Mouse (Mus musculus): ENCODE measurements around the gene Atcay.
"Not testable (repeated sequence)": the region's sequence is repeated elsewhere in the genome, so short reads cannot be mapped to it uniquely, and the experiment has no call there.

The Atcay gene

GRCm38 (mm10) chr10:81180946-81181345 lies 49.7 kb downstream of the Atcay start:
- DNase-seq (ENCODE audit: extremely low read depth, low read depth) = no peak

DNA sequence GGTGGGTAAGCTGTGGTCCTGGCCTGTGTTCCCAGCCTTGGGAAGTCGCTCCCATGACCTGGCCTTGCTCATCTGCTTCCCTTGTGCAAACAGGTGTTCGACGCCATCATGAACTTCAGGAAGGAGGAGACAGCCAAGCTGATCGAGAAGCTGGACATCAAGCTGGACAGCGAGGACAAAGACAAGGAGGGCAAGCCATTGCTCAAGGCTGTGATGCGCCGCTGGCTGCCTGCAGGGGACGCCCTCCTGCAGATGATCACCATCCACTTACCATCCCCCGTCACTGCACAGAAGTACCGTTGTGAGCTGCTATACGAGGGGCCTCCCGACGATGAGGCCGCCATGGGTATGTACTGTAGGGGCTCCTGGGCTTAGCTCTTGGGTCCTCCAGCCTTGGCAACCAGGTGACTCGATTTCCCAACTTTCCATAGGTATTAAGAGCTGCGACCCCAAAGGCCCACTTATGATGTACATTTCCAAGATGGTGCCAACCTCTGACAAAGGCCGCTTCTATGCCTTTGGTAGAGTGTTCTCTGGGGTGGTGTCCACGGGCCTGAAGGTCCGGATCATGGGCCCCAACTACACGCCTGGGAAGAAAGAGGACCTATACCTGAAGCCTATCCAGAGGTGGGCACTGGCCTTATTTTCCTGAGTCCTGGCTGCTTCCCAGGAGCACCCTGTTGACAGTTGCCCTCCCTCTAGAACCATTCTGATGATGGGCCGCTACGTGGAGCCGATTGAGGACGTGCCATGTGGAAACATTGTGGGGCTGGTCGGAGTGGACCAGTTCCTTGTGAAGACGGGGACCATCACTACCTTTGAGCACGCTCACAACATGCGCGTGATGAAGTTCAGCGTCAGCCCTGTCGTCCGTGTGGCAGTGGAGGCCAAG lies 50.9 kb downstream of the Atcay start:
- no peak for DNase-seq (ENCODE audit: extremely low read depth, low read depth)

DNA sequence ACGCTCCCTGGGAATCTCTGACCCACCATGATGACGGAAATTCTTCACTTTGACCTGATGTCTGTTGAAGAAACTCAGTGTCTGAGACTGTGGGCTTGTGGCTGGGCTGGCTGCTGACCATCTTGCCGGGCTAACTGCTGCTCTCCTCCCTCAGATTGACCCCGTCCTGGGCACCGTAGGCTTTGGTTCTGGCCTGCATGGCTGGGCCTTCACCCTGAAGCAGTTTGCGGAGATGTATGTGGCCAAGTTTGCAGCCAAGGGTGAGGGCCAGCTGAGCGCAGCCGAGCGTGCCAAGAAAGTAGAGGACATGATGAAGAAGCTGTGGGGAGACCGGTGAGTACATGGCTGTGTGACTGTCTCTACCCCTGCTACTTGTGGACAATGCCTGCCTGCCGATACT lies 51.7 kb downstream of the Atcay start:
- no peak for DNase-seq (ENCODE audit: extremely low read depth, low read depth)

GRCm38 (mm10) chr10:81177958-81178712 lies 52.5 kb downstream of the Atcay start:
- no peak for DNase-seq (ENCODE audit: extremely low read depth, low read depth)

DNA sequence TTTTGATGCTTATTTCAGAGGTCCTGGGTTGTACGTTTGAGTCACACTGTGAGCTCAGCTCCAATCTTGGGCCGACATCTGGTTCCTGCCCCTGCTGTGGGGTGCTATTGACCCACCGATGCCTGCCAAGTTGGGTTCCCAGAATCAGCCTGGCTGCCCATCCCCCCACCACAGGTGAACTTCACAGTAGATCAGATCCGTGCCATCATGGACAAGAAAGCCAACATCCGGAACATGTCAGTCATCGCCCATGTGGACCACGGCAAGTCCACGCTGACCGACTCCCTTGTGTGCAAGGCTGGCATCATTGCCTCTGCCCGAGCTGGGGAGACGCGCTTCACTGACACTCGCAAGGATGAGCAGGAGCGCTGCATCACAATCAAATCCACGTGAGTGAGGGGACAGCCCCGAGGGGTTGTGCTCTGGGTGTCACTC lies 53.1 kb downstream of the Atcay start:
- DNase-seq (ENCODE audit: extremely low read depth, low read depth) = no peak

DNA sequence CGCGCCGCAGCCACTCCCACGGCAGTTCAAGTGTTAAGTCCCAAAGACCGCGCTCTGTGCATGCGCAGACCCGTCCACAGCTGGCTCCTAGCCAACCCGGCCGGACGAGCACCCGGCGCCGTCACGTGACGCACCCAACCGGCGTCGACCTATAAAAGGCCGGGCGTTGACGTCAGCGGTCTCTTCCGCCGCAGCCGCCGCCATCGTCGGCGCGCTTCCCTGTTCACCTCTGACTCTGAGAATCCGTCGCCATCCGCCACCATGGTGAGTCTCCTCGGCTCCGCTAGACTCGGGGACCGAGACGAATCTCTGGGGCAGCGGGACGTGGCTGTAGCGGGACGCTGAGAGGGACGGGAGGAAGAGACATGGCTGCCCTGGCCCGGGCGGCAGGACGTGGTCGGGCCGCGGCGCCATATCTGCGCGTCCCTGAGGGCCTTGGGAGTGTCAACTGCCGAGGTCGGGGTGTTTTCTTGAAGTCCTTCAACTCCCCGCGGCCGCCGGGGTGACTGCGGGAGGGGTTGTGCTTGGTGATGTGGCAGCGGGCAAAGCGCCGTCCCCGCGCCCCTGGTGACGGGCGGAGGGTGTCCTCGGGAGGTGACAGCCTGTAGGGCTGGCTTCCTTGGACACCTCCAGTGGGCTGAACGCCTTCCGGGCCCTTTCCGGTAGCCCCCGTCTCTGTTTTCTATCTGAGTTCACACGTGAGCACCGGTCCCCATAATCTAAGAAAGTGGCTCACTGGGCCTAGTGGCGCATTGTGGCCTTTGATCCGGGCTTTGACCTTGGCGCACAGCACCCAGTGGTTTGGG lies 54.0 kb downstream of the Atcay start, which contains the start of gene Eef2:
Gene Eef2, plus strand, starts transcription at position 166 of the 806 bp plus-strand sequence.
- peak; percentile 79 for DNase-seq (ENCODE audit: extremely low read depth, low read depth)

GRCm38 (mm10) chr10:81175936-81176465 lies 54.6 kb downstream of the Atcay start:
- no peak for DNase-seq (ENCODE audit: extremely low read depth, low read depth)

DNA sequence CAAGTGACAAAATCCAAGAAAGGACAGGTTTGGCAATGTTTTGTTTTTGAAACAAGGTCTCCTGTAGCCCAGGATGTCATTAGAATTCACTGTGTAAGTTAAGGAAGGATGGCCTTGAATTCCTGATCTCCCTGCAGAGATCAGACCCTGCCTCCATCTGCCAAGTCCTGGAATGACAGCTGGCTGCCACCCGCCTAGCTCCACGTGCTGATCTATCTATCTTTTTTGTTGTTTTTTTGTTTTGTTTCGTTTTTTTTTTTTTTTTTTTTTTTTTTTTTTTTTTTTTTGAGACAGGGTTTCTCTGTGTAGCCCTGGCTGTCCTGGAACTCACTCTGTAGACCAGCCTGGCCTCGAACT lies 55.3 kb downstream of the Atcay start:
- not testable (repeated sequence) for DNase-seq (ENCODE audit: extremely low read depth, low read depth)

DNA sequence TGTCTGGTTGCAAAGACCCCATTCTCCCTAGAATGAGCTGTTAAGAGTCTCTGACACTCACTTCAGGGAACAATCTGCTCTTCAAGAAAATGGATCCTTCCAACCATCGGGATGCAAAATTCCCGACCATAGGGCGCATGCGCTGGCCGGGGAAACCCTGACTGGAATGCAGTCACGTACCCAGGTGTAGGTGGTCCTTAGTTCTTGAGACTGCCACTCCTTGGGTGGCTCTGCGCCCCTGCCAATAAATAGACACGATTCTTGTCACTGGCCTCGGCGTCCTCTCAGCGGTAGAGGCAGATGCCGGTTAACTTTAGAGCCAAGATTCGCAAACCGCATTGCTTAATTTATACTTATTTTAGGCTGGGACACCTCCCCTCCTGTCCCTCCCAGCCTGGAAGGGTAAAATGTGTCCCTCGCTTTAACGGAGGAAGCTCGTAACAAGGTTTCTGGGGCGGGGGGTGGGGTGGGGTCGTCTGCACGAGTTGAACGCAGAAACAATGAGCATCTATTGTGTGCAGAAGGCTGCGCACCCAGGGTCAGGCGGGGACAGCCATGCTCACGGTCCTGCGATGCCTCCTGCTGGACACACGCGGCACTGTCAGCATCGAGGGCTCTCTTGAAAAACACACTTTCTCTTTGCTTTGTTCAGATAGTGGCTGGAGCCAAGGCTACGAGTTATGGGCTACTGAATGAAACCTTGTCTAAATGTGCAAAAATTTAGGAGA lies 55.9 kb downstream of the Atcay start:
- DNase-seq (ENCODE audit: extremely low read depth, low read depth) = peak; percentile 73

- peak; percentile 78 for DNase-seq (ENCODE audit: extremely low read depth, low read depth)
Observed at GRCm38 (mm10) chr10:81173132-81173531, 57.5 kb downstream of the Atcay start.

- not testable (repeated sequence) for DNase-seq (ENCODE audit: extremely low read depth, low read depth)
Observed at GRCm38 (mm10) chr10:81169411-81169900, 61.2 kb downstream of the Atcay start.

- peak; percentile 86 for DNase-seq (ENCODE audit: extremely low read depth, low read depth)
Observed at GRCm38 (mm10) chr10:81168521-81169244, 62.0 kb downstream of the Atcay start.

DNA sequence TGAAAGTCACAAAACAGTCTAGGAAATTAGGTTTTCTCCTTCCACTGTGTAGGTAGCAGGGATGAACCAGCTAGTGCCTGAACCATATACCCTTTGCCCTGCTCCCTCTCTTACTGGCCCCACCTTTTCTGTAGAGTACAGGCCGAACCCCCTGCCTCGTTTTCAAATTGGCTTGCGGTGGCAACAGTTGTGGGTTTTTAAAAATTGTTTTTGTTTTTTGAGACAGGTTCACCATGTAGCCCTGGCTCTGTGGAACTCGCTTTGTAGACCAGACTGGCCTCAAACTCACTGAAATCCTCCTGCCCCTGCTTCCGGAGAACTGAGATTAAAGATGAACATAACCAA lies 62.6 kb downstream of the Atcay start:
- no peak for DNase-seq (ENCODE audit: extremely low read depth, low read depth)

DNA sequence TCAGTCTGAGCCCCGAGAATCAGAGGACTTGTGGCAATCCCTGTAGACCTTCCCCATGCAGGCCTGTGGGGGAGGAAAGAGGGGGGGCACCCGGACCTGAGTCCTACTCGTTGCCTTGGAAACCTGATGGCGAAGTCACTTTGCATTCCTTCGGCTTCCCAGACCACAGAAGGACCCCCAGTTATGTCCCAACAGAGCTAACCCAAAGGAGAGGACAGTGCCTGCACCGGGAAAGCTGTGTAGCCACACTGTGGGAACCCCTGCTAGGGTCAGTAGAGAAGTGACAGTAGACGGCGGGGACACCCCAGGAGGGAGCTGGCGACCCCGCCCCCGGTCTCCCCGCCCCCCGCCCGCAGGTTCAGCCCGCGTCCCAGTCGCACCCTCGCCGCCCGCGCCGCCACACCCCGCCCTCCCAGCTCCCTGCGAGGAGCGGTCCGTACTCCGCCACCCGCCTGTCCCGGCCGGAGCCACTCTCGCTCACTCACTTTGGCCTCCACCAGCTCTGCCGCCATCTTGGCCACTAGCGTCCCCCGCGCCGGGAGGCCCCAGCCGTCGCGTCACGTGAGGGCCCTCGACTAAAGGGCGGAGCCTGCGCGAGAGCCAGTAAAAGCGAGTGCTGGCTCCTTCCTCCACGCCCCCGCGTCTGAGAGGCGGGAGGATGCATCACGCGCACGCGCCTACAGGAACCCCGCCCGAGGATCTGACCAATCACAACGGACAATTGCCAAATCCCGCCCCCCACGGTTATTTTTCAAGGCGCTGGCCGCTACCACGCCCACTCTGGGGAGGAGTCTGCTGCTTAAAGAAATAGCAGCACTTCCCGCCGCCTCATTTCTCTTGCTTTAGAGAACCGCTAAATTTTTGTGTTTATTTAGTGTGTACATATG lies 63.2 kb downstream of the Atcay start, which contains the start of gene Pias4:
Gene Pias4, minus strand, starts transcription at position 724 of the 887 bp plus-strand sequence.
- DNase-seq (ENCODE audit: extremely low read depth, low read depth) = peak; percentile 92

DNA sequence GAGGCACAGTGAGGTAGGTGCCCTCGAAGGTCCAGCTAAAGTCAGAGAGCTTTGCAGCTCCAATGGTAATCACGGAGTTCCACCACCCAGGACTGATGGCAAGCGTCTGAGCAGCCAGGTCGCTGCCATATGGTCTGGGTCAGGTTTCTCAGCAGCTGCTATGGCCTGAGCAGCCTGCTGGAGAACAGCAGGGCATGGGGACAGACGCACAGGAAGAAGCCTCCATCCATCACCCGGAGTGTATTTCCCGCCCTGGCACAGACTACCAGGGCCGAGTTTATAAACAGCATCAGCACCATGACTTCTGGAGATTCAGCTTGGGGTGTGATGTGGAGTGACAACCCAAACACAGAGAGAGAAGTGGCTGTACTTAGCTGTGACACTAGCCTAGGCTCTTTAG lies 65.5 kb downstream of the Atcay start:
- no peak for DNase-seq (ENCODE audit: extremely low read depth, low read depth)

DNA sequence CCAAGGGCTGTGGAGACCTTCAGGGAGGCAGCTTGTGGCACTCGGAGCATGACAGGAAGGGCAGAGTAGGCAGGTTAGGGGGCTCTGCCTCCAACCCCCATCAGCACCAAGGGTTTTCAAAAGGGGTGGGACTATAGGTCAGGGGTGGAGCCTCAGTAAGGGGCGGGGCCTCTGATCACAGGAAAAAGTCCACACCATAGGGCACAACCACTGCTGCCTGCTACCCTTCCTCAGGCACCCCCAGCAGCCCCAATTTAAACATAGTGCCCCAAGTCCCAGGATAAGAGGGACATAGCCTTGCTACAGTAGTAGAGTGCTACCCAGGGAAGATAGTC lies 68.3 kb downstream of the Atcay start:
- no peak for DNase-seq (ENCODE audit: extremely low read depth, low read depth)

GRCm38 (mm10) chr10:81161602-81162317 lies 68.9 kb downstream of the Atcay start:
- DNase-seq (ENCODE audit: extremely low read depth, low read depth) = no peak

DNA sequence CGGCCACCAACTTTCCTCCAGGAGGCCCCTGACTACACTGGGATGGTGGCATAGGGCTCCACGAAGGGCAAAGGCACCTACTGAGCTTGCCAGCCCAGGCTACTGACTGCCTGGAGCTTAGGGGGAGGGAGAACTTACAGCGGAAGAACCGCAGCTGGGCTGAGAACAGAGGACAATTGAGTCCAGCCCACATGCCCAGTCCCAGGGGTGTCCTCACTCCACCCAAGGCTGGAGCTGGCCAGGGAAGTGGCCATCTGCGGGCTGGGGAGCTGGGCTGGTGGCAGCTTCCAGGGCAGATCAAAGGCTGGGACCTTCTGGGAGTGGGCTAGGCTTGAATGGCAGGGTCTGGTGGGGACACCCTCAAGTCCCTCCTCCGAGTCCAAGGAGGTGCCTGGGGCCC lies 75.9 kb downstream of the Atcay start:
- DNase-seq (ENCODE audit: extremely low read depth, low read depth) = no peak

Measured in MEL-GATA-1-ER (cell line).